Mouse (Mus musculus): ENCODE measurements at regions not wholly inside any gene's neighbourhood (a gene's known extent, or its start where the extent isn't known, plus 50 kb on each side); places are given as distances from the start of the nearest gene placed in this dataset.

DNA sequence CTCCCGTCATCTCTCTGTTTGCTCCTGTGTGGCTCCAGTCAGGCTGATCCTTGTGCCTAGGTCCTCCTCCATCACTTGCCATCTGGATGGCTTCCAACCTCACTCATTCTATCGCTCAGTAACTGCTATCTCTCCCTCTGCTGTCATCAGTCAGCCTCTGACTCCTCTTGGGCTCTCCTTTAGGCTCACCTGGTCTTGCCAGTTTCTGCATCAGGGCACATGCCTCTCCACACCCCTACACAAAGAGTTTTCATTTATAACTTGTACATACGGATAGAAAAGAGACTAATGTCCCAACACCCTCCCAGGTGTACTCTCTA lies 2664.7 kb upstream of the Lrrc6 start:
- ATAC-seq (replicated peaks; ENCODE audit: insufficient number of reproducible peaks, insufficient read depth, low FRiP score, low read depth) = 0 out of 2 replicates have a peak, but pooled peaks have one; percentile 35
- H3K4me1 ChIP-seq (replicated peaks) = peaks cover 9% of the 10 kb centered on the region
- no peak overlapping the region for H3K27ac ChIP-seq
- no peaks in the 10 kb centered on the region for H3K9me3 ChIP-seq (replicated peaks)
- H3K4me3 ChIP-seq = no peak overlapping the region
- no peak overlapping the region for H3K9ac ChIP-seq
- H3K27me3 ChIP-seq = no peaks in the 10 kb centered on the region
- whole genome bisulfite sequencing = 24% methylated on average over 3 of the region's 3 CpGs
- H3K4me2 ChIP-seq = no peak overlapping the region
- no peaks in the 10 kb centered on the region for H3K36me3 ChIP-seq

DNA sequence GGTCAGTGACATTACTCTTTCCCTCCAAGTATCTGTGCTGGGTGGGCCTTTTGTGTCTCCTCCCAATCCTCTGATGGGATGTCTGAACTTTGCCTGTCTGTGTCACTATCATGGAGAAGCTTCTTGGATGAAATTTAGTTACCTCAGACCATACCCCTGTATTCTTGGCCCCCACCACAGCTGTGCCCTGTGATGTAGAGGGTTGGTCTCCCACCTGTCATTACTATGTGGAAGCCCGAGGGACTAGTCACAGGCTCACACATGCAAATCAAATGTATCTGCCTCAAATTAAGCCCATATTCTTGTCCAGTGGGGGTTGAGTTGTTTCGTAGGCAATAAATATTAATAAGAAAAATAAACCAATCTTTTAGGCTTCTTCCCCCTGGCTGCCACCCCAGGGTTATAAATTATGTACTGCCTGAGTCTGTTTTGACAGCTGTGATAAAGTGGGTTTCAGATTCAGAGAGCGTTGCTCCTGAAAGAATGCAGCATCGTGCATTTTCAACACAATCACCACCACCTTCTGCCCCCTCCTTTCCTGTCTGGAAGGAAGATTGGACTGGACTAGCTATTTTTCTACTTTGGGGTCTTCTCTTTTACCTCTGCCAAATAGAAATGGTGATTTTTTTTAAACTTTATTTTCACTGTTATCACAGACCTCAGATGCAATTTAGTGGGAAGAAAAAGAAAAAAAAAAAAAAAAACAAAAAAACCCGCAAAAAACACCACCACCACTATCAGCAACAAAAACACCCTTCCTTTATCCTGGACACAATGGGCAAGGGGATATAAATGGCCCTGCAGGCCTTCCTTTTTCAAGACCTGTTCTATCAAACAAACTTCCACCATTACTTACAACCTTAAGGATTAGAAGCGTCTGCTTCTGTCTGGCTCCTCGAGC lies 2664.1 kb upstream of the Lrrc6 start:
- peaks cover 9% of the 10 kb centered on the region for H3K4me1 ChIP-seq (replicated peaks)
- H3K36me3 ChIP-seq = no peaks in the 10 kb centered on the region
- no peak overlapping the region for H3K27ac ChIP-seq
- H3K9ac ChIP-seq = no peak overlapping the region
- no peaks in the 10 kb centered on the region for H3K27me3 ChIP-seq
- ATAC-seq (replicated peaks; ENCODE audit: insufficient number of reproducible peaks, insufficient read depth, low FRiP score, low read depth) = no peak
- no peak overlapping the region for H3K4me3 ChIP-seq
- H3K4me2 ChIP-seq = no peak overlapping the region
- WGBS = 29% methylated on average over 7 of the region's 7 CpGs
- H3K9me3 ChIP-seq (replicated peaks) = no peaks in the 10 kb centered on the region

DNA sequence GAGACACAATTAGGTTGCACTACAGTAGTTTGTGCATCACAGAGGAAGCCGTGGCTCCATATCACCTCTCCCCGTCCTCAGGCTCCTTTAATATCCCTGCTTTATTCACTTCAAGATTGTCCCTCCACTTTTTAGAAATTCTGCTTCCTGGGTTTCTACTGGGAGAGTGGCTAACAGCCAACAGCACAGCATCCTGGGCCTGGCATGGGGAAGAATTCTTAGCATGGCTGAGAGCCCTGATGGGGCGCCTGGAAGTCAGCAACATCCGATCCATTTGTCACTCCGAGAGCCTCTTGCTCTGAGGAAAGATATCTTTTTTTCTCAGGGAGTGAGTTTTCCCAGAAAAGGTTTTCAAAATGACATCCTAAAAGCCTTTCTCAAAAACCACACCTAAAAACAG lies 2660.3 kb upstream of the Lrrc6 start:
- Histone ChIP-seq H3K27ac (no peak overlapping the region), H3K27me3 (no peaks in the 10 kb centered on the region), H3K9me3 (replicated peaks) (no peaks in the 10 kb centered on the region), H3K4me1 (replicated peaks) (peaks cover 9% of the 10 kb centered on the region), H3K4me2 (no peak overlapping the region), H3K9ac (no peak overlapping the region), H3K4me3 (no peak overlapping the region), H3K36me3 (no peaks in the 10 kb centered on the region)
- ATAC-seq (replicated peaks; ENCODE audit: insufficient number of reproducible peaks, insufficient read depth, low FRiP score, low read depth) = no peak
- 60% methylated on average over 5 of the region's 5 CpGs for WGBS

DNA sequence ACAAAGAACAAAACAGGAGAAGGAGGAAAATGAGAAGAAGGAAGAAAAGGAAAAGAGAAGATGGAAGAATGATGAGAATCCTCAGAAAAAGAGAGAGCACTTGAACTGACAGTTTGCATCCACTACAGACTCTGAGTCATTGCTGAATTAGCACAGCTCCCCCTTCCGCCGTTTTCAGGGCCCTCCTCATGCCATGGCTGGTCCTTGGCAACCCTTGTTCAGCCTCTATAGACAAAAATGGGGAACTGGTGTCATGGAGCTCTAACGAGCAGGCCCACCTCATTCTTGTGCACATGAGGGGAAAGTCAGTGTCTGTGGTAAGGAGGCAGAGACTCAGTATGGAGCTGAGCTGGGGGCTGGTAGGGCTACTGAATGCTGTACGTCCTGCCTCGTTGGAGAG lies 2657.4 kb upstream of the Lrrc6 start:
- 72% methylated on average over 5 of the region's 5 CpGs for WGBS
- Histone ChIP-seq H3K9ac (no peak overlapping the region), H3K9me3 (replicated peaks) (no peaks in the 10 kb centered on the region), H3K4me3 (no peak overlapping the region), H3K4me1 (replicated peaks) (no peaks in the 10 kb centered on the region), H3K27ac (no peak overlapping the region), H3K27me3 (no peaks in the 10 kb centered on the region), H3K4me2 (no peak overlapping the region), H3K36me3 (no peaks in the 10 kb centered on the region)
- ATAC-seq (replicated peaks; ENCODE audit: insufficient number of reproducible peaks, insufficient read depth, low FRiP score, low read depth) = no peak
